Mouse (Mus musculus) large intestine, adult 2 months (tissue): ENCODE data around the gene Mrpl43. TPM values are rescaled to one million over a fixed set of nuclear protein-coding genes. Genes with fewer than 3 reads are reported as not detected.
"Not testable (repeated sequence)": the region's sequence is repeated elsewhere in the genome, so short reads cannot be mapped to it uniquely, and the experiment has no call there.

Experiments used
- DNase-seq: peaks from one replicate; pipeline ENCODE4 v3.0.0-alpha.2; 2012; ENCODE audit warnings: low read depth, low spot score
- WGBS: fragments of 180-500 bp; shearing (Covaris S2); methylation state at CpG from one replicate; pipeline ENCODE4 v1.1.7; 2018; 5-methylcytosine and 5-hydroxymethylcytosine counted together
- polyA plus RNA-seq: library from polyadenylated mRNA; depleted of rRNA; stranded (reverse); fragments of >200 nt; gene quantifications from 2 replicates; pipeline ENCODE4 v1.2.3, GENCODE M21; 2012; rRNA removed

Mrpl43 gene
- 73.1 and 85.3 TPM in 2 replicates for polyA plus RNA-seq

DNA sequence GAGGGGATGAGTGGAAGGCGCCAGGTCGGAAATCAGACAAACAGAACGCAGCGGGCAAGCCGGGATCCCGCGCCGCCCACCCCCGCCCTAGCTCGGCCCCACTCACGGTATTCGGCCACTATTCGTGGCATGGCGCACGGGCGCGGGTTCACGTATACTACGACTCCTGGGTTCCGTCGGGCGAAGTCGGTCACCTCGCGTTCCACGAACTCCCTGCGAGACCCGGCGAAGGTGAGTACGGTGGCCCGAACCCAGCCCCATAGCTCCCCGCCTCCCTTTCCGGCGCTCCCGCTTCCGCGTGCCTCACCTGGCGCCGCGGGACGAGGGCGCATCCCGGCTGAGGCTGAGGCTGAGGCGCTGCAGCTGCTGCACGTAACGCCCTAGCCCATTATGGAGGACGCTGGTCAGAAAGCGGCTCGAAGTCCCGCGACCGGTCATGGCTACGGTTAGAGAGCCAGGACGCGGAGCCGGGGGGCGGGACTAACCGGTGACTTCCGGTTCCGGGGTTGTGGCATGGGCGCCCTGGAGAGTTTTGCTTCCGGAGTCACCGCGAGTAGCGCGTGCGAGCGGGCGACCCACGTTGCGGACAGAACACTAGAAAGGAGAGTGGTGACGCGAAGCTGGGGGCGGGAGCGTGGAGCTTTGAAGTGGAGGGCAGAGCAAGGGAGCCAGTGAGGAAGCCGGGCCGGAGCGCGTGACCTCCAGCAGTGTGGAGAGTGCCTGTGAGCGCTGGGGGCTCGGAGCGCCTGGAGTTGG, at the start of gene Mrpl43:
Mrpl43 (minus strand) TSS at position 486 of the 756 bp plus-strand sequence.
- DNase-seq = no peak

DNA sequence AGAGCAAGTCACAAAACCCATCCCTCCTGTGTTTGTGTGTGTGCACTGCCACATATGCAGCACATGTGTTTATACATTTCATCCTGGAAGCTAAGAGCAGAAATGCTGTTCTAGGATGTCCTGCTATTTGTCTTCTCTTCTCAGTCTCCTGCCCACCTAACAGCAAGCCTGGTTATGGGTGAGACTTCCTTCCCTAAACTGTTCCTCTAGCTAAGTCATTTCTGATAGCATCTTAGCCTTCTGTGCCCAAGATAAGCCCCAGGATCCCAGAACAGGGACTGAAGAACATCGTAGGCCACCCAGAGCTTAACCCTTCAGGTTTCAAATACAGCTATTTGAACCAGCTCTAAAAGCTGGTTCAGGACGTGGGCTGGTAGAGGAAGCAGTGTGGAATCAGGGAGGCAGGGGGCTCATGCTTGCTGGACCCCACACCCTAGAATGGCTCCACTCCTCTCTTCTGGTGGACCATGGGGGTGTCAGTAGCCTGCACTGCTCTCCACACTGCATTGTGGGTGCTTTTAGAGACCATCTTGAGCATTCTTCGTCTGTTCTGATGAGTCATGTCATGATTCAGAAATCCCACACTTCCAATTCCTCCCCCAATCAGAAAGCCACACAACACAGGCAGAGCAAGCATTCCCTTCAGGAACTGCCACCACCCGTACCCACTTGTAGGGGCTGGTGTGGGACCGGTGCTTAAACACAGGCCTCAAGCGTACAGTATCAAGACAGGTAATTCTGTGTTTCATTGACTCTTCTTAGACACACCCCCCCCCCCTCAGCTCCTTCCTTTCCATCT, 48.8 kb upstream of the Mrpl43 start:
- DNase-seq = no peak
- 81% methylated on average over 6 of the region's 6 CpGs for WGBS

More for the DNA sequence above, at the start of gene Mrpl43:
- under 1% methylated on average over 82 of the region's 82 CpGs for WGBS

DNA sequence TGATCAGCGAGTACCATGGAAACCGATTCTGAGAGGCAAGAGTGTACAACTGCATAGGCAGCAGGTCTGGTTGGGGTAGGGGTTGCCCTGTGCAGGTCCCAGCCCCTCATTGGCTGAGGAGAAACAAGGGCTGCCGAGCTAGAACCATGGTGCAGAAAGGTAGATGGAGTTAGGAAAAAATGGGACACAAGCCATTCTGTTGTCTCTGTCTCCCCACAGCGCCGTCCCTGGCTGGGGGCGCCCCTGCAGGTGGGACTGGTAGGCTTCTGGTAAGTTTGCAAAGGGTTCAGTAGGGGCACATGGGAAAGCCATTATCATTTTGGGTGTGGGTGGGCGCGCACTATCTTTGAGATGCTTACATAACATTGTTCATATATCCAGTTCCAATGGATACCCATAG, 47.2 kb upstream of the Mrpl43 start:
- WGBS = 94% methylated on average over 8 of the region's 8 CpGs
- DNase-seq = no peak

DNA sequence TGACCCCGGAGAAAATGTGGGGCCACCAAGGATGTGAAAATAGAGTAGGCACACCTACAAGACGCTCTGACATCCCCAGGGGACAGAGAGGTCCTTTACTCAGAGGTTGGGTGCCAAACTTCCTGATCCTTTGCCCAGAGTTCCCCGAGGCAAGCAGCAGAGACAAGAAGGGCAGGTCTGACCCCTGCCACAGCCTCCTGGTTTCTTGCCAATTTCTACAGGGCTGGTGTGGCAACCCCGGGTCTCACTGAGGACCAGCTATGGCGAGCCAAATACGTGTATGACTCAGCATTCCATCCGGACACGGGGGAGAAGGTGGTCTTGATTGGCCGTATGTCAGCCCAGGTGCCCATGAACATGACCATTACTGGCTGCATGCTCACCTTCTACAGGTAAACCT, 43.3 kb upstream of the Mrpl43 start:
- 70% methylated on average over 9 of the region's 9 CpGs for WGBS
- DNase-seq = no peak

GRCm38 (mm10) chr19:45048644-45049365, 42.6 kb upstream of the Mrpl43 start:
- no peak for DNase-seq
- 70% methylated on average over 12 of the region's 12 CpGs for WGBS

DNA sequence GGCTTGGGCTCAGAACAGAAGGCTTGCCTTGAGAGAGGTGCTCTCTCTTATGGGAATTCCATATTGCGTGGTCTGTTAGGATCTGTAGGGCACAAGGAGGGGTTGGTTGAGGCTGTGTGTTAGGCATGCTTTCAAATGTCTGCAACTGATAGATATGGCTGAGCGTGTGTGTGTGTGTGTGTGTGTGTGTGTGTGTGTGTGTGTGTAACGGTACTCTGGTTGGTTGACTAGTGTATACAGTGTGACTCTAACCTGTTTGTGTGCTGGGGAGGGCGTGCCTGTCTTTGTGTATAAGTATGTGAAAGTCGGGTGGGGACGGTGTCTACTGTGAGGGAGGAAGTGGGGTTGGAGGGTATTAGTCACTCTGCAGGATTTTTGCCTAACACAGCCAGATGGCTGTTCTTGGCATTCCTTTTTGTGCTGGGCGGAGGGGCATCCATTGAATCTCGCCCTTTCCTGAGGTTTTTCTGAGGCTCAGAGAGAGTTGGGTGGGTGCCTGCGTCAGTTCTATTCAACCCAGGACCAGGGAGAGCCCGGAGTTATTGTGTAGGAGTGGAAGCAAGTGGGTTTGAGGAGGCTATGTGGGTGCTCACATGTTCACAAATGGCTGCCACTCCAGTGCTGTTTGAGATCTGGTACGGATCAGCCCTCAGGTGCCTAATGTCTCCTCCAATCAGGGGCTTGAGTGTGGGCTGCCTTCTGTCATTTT, 41.8 kb upstream of the Mrpl43 start:
- 5% methylated on average over 11 of the region's 11 CpGs for WGBS

GRCm38 (mm10) chr19:45047417-45047934, 41.2 kb upstream of the Mrpl43 start, which contains the start of gene Sfxn3:
Gene Sfxn3 (plus strand): TSS chr19:45047503.
- no peak for DNase-seq
- under 1% methylated on average over 26 of the region's 26 CpGs for WGBS

More for the DNA sequence above, 41.8 kb upstream of the Mrpl43 start:
- DNase-seq = no peak

DNA sequence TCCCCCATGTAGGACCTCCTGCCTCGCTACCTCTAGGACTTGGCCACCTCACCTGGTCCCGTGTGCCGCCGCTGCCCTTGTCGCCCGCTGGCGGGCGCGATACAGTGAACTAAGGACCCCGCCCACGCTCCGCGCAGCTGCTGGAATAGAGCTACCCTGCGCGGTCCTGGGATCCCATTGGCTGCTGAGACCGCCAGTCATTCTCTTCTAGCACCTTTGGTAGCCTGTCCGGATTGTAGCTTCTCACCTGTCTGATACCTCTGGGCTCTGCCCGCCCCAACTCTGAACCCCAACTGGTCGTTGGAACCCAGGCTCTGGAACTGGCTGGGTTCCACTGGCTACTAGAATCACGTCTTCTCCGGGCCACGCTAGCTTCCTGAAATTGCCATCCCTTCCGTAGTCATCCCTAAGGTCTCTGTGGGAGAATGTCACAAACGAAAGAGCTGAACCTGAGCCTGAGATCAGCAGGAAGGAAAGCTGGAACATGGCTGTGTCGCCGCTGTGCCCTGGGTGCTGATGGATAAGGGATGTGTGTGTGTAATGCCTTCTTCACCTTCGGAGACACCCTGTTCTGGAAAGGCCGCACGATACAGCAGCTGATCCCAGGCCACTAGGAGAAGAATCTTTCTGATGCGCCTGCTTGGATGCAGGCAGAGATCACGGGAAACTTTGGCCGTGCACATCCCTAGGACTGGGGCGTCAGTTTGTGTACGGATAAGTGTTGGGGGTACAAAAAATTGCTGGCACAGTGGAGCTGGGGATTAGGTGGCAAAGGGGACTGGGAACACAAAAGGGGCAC, 40.5 kb upstream of the Mrpl43 start:
- DNase-seq = no peak
- WGBS = under 1% methylated on average over 34 of the region's 34 CpGs

GRCm38 (mm10) chr19:45045651-45046050, 39.4 kb upstream of the Mrpl43 start, which contains the start of gene Pdzd7:
Gene Pdzd7 (minus strand): TSS chr19:45045717.
- WGBS = 86% methylated on average over 5 of the region's 5 CpGs
- no peak for DNase-seq

- WGBS = 68% methylated on average over 15 of the region's 15 CpGs
Observed at GRCm38 (mm10) chr19:45045236-45045635, 39.0 kb upstream of the Mrpl43 start.

DNA sequence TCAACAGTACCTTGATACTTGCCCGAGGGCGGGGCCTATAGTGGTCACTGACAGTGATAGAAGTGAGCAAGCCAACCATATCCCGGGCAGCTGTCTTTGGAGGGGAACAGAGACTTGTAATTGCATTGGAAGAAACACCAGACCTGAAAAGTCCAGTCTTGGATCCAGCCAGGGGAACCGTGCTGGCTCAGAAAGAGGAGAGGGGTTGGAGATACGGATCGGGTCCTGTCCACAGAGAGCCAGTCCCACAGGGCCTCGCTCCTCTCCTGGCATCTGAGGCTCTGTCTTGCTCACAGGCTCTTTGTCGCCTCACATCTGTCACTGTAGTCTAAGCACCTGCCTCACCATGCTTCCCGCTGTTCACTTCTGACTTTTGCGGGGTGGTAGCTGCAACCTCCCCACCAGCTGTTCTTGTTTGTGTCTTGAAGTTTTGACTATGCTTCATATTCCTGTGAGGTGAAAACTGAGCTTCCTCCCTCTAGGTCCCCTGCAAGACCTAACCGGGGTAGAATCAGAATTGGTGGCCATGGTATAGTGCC, 38.2 kb upstream of the Mrpl43 start:
- WGBS = 83% methylated on average over 11 of the region's 11 CpGs
- DNase-seq = no peak

More at GRCm38 (mm10) chr19:45045236-45045635, 39.0 kb upstream of the Mrpl43 start:
- DNase-seq = no peak

- 70% methylated on average over 13 of the region's 13 CpGs for WGBS
- no peak for DNase-seq
Observed at GRCm38 (mm10) chr19:45040214-45040613, 34.0 kb upstream of the Mrpl43 start.

DNA sequence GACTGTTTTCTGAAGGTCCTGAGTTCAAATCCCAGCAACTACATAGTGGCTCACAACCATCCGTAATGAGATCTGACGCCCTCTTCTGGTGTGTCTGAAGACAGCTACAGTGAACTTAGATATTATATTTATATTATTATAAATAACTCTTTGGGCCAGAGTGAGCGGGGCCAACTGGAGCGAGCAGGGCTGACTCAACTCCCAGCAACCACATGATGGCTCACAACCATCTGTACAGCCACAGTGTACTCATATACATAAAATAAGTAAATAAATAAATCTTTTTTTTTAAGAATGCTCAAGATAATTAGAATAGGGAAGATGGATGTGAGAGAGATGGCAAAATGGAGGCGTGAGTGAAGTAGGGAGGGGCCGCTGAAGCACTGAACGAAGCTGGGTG, 32.0 kb upstream of the Mrpl43 start:
- DNase-seq = not testable (repeated sequence)
- WGBS = 82% methylated on average over 7 of the region's 7 CpGs

DNA sequence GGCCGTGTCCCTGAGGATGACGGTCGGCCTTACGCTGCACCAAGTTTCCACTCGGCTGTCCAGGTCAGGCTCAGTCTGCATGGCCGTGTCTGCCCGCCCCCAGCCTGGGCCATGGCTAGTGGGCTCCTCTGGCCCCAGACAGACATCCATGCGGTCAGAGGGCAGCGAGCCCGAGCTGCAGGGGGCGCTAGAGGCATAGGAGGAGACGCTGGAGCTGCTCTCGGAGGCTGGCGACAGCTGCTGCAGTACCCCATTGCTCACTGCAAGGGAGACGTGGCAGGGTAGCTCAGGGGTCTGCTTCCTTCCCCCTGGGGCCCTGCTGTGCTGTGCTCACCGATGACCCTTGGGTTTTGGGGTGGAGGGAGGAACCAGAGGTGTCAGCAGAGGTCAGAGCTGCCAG, 30.6 kb upstream of the Mrpl43 start:
- WGBS = 46% methylated on average over 16 of the region's 16 CpGs
- no peak for DNase-seq

- DNase-seq = no peak
- WGBS = 57% methylated on average over 17 of the region's 17 CpGs
Observed at GRCm38 (mm10) chr19:45032570-45033332, 26.5 kb upstream of the Mrpl43 start.

GRCm38 (mm10) chr19:45031780-45032179, 25.5 kb upstream of the Mrpl43 start:
- WGBS = 8% methylated on average over 4 of the region's 4 CpGs

More at GRCm38 (mm10) chr19:45031780-45032179, 25.5 kb upstream of the Mrpl43 start:
- no peak for DNase-seq
